Mouse (Mus musculus): ENCODE results near the gene Ccl1. TPM values are rescaled to one million over a fixed set of nuclear protein-coding genes. Genes with fewer than 3 reads are reported as not detected.

Ccl1 gene
- polyA plus RNA-seq (2017; shearing (Covaris generic)) = 3.2 TPM

GRCm38 (mm10) chr11:82305590-82305989 is at the start of gene Ccl1:
Ccl1 (minus strand) TSS chr11:82305690.

Other genes with a start within 250 kb of the Ccl1 start
- gene Ccl11, start 247.9 kb downstream of the Ccl1 start, polyA plus RNA-seq (2017; shearing (Covaris generic)) = not detected
- 1.5 TPM for gene Ccl12, start 203.8 kb downstream of the Ccl1 start, polyA plus RNA-seq (2017; shearing (Covaris generic))
- 1.2 TPM for gene Ccl8, start 190.5 kb downstream of the Ccl1 start, polyA plus RNA-seq (2017; shearing (Covaris generic))
- gene Tmem132e, start 83.2 kb upstream of the Ccl1 start, polyA plus RNA-seq (2017; shearing (Covaris generic)) = not detected